Mouse (Mus musculus) CH12.LX (cell line): ENCODE data around the gene Scd2. TPM values are rescaled to one million over a fixed set of nuclear protein-coding genes. Genes with fewer than 3 reads are reported as not detected.

ENCODE experiments used
- DNase-seq: peaks from one replicate; pipeline ENCODE4 v3.0.0-alpha.2; 2013; ENCODE audit errors: extremely low read depth
- H3K27ac ChIP-seq: 2 replicates; pipeline ENCODE4 v1.5.1; 2012; ENCODE audit warnings: low read depth, mild to moderate bottlenecking, control low read depth, moderate library complexity; ENCODE audit not compliant: insufficient read depth
- H3K27me3 ChIP-seq: replicated peaks from 2 replicates; pipeline ENCODE3; 2012; ENCODE audit warnings: inconsistent platforms
- H3K36me3 ChIP-seq, 2 experiments: replicated peaks in 1 of 2; 2 replicates each; pipeline versions ENCODE3 to v1.6.1; 2012; ENCODE audit warnings: inconsistent platforms in 1 of 2, low read length in 1 of 2, mild to moderate bottlenecking in 1 of 2, mixed read lengths in 1 of 2, moderate library complexity in 1 of 2; ENCODE audit not compliant: control insufficient read depth in 1 of 2, insufficient read depth in 1 of 2
- H3K4me1 ChIP-seq, 2 experiments: 2 replicates each; pipeline ENCODE4 v1.6.1; 2012; ENCODE audit warnings: inconsistent platforms in 1 of 2, moderate library complexity in 1 of 2; ENCODE audit not compliant: insufficient read depth in 2 of 2, control insufficient read depth in 1 of 2
- H3K4me2 ChIP-seq: 2 replicates; pipeline ENCODE4 v1.6.1; 2012; ENCODE audit warnings: low read depth, mild to moderate bottlenecking, control low read depth; ENCODE audit not compliant: poor library complexity, insufficient read depth, severe bottlenecking
- H3K4me3 ChIP-seq, 3 experiments: fragments of 150-350 bp in 1 of 3; sonication (generic) in 1 of 3; replicated peaks in 1 of 3; 2 replicates each; pipeline versions ENCODE3 to v1.5.1; 2011 to 2012; ENCODE audit warnings: low read depth in 2 of 3, low read length in 2 of 3, mild to moderate bottlenecking in 2 of 3, moderate library complexity in 2 of 3, control low read depth in 1 of 3, improper control_type of control experiment in 1 of 3, inconsistent platforms in 1 of 3, mixed read lengths in 1 of 3; ENCODE audit not compliant: poor library complexity in 1 of 3
- H3K79me2 ChIP-seq: replicated peaks from 2 replicates; pipeline ENCODE4 v1.6.1; 2012; ENCODE audit warnings: mild to moderate bottlenecking, moderate library complexity; ENCODE audit not compliant: control insufficient read depth, poor library complexity, insufficient read depth, severe bottlenecking; ENCODE audit errors: extremely low read depth
- H3K9ac ChIP-seq: 2 replicates; pipeline ENCODE4 v1.6.1; 2012; ENCODE audit warnings: low read depth, mild to moderate bottlenecking, control low read depth, moderate library complexity; ENCODE audit not compliant: insufficient read depth
- H3K9me3 ChIP-seq: replicated peaks from 2 replicates; pipeline ENCODE3; 2012; ENCODE audit warnings: low read length, inconsistent platforms, mixed read lengths
- BHLHE40 ChIP-seq: IDR thresholded peaks from 2 replicates; pipeline ENCODE4 v1.6.1; 2011; ENCODE audit warnings: mild to moderate bottlenecking, low read depth, low read length, improper control_type of control experiment
- CHD1 ChIP-seq: IDR thresholded peaks from 2 replicates; pipeline ENCODE4 v1.6.1; 2012; ENCODE audit warnings: low read depth, low read length, improper control_type of control experiment, inconsistent platforms
- CHD2 ChIP-seq: IDR thresholded peaks from 2 replicates; pipeline ENCODE4 v1.6.1; 2011; ENCODE audit warnings: low read length, improper control_type of control experiment
- CTCF ChIP-seq, 2 experiments: IDR thresholded peaks in 1 of 2; conservative IDR thresholded peaks in 1 of 2; 2 replicates each; pipeline ENCODE4 v1.5.1; 2011 to 2012; ENCODE audit warnings: low read depth in 2 of 2, low read length in 2 of 2, improper control_type of control experiment in 1 of 2, inconsistent platforms in 1 of 2, mild to moderate bottlenecking in 1 of 2, moderate library complexity in 1 of 2
- E2F4 ChIP-seq: IDR thresholded peaks from 2 replicates; pipeline ENCODE4 v1.6.1; 2011; ENCODE audit warnings: low read depth, low read length, improper control_type of control experiment; ENCODE audit not compliant: insufficient replicate concordance
- ELF1 ChIP-seq: IDR thresholded peaks from 2 replicates; pipeline ENCODE4 v1.6.1; 2014; ENCODE audit warnings: low read depth, mild to moderate bottlenecking, inconsistent platforms, low read length, improper control_type of control experiment
- EP300 ChIP-seq: IDR thresholded peaks from 2 replicates; pipeline ENCODE4 v1.6.1; 2011; ENCODE audit warnings: low read length, improper control_type of control experiment
- ETS1 ChIP-seq: conservative IDR thresholded peaks from 2 replicates; pipeline ENCODE4 v1.6.1; 2012; ENCODE audit warnings: low read depth, mild to moderate bottlenecking, inconsistent platforms, low read length, improper control_type of control experiment, moderate library complexity
- GABPA ChIP-seq: IDR thresholded peaks from 2 replicates; pipeline ENCODE4 v1.6.1; 2012; ENCODE audit warnings: low read depth, low read length, improper control_type of control experiment, inconsistent platforms; ENCODE audit not compliant: insufficient replicate concordance
- HCFC1 ChIP-seq: IDR thresholded peaks from 2 replicates; pipeline ENCODE4 v1.6.1; 2012; ENCODE audit warnings: low read depth, mild to moderate bottlenecking, inconsistent platforms, low read length, improper control_type of control experiment
- IRF4 ChIP-seq: IDR thresholded peaks from 2 replicates; pipeline ENCODE4 v1.6.1; 2014; ENCODE audit warnings: low read depth, mild to moderate bottlenecking, inconsistent platforms, low read length, improper control_type of control experiment
- JUN ChIP-seq: IDR thresholded peaks from 2 replicates; pipeline ENCODE4 v1.6.1; 2011; ENCODE audit warnings: low read depth, mild to moderate bottlenecking, low read length, improper control_type of control experiment, moderate library complexity; ENCODE audit not compliant: insufficient read depth
- JUND ChIP-seq: conservative IDR thresholded peaks from 2 replicates; pipeline ENCODE4 v1.6.1; 2011; ENCODE audit warnings: low read depth, low read length, improper control_type of control experiment
- MAFK ChIP-seq: IDR thresholded peaks from 2 replicates; pipeline ENCODE4 v1.6.1; 2011; ENCODE audit warnings: low read length, improper control_type of control experiment; ENCODE audit not compliant: insufficient replicate concordance
- MAX ChIP-seq: IDR thresholded peaks from 2 replicates; pipeline ENCODE4 v1.6.1; 2011; ENCODE audit warnings: low read length, improper control_type of control experiment
- MAZ ChIP-seq: IDR thresholded peaks from 2 replicates; pipeline ENCODE4 v1.6.1; 2012; ENCODE audit warnings: low read depth, mild to moderate bottlenecking, inconsistent platforms, low read length, improper control_type of control experiment, moderate library complexity
- MEF2A ChIP-seq: IDR thresholded peaks from 2 replicates; pipeline ENCODE4 v1.6.1; 2014; ENCODE audit warnings: low read depth, mild to moderate bottlenecking, inconsistent platforms, low read length, improper control_type of control experiment, borderline replicate concordance
- MXI1 ChIP-seq: IDR thresholded peaks from 2 replicates; pipeline ENCODE4 v1.6.1; 2011; ENCODE audit warnings: mild to moderate bottlenecking, low read depth, low read length, improper control_type of control experiment
- MYC ChIP-seq: IDR thresholded peaks from 2 replicates; pipeline ENCODE4 v1.6.1; 2011; ENCODE audit warnings: low read depth, mild to moderate bottlenecking, improper control_type of control experiment, low read length
- NELFE ChIP-seq: IDR thresholded peaks from 2 replicates; pipeline ENCODE4 v1.6.1; 2011; ENCODE audit warnings: low read depth, low read length, improper control_type of control experiment
- PAX5 ChIP-seq: IDR thresholded peaks from 2 replicates; pipeline ENCODE4 v1.6.1; 2012; ENCODE audit warnings: low read length, inconsistent platforms, mixed read lengths
- POLR2A ChIP-seq: IDR thresholded peaks from 2 replicates; pipeline ENCODE4 v1.6.1; 2011; ENCODE audit warnings: low read depth, mild to moderate bottlenecking, improper control_type of control experiment, low read length
- RAD21 ChIP-seq: IDR thresholded peaks from 2 replicates; pipeline ENCODE4 v1.6.1; 2011; ENCODE audit warnings: low read depth, mild to moderate bottlenecking, low read length, improper control_type of control experiment, moderate library complexity
- RCOR1 ChIP-seq: conservative IDR thresholded peaks from 2 replicates; pipeline ENCODE4 v1.6.1; 2012; ENCODE audit warnings: low read depth, mild to moderate bottlenecking, inconsistent platforms, low read length, improper control_type of control experiment
- SIN3A ChIP-seq: IDR thresholded peaks from 2 replicates; pipeline ENCODE4 v1.6.1; 2012; ENCODE audit warnings: low read length, improper control_type of control experiment, inconsistent platforms
- SMC3 ChIP-seq: IDR thresholded peaks from 2 replicates; pipeline ENCODE4 v1.6.1; 2011; ENCODE audit warnings: low read depth, low read length, improper control_type of control experiment
- TBP ChIP-seq: conservative IDR thresholded peaks from 2 replicates; pipeline ENCODE4 v1.6.1; 2011; ENCODE audit warnings: low read depth, low read length, improper control_type of control experiment
- TCF12 ChIP-seq: IDR thresholded peaks from 2 replicates; pipeline ENCODE4 v1.6.1; 2014; ENCODE audit warnings: low read depth, mild to moderate bottlenecking, inconsistent platforms, low read length, improper control_type of control experiment
- UBTF ChIP-seq: IDR thresholded peaks from 2 replicates; pipeline ENCODE4 v1.6.1; 2012; ENCODE audit warnings: low read depth, mild to moderate bottlenecking, inconsistent platforms, low read length, improper control_type of control experiment, moderate library complexity
- USF1 ChIP-seq: IDR thresholded peaks from 2 replicates; pipeline ENCODE4 v1.6.1; 2014; ENCODE audit warnings: low read depth, mild to moderate bottlenecking, inconsistent platforms, low read length, improper control_type of control experiment
- USF2 ChIP-seq: conservative IDR thresholded peaks from 2 replicates; pipeline ENCODE4 v1.6.1; 2011; ENCODE audit warnings: low read depth, low read length, improper control_type of control experiment
- ZKSCAN1 ChIP-seq: IDR thresholded peaks from 2 replicates; pipeline ENCODE4 v1.6.1; 2012; ENCODE audit warnings: low read depth, inconsistent platforms, low read length, improper control_type of control experiment, borderline replicate concordance
- ZMIZ1 ChIP-seq: IDR thresholded peaks from 2 replicates; pipeline ENCODE4 v1.6.1; 2012; ENCODE audit warnings: low read depth, mild to moderate bottlenecking, inconsistent platforms, low read length, improper control_type of control experiment
- dilution Hi-C: fragments of 300-500 bp; cut with MboI; formaldehyde crosslinking; loops from 2 replicates; pipeline ENCODE4 v1.14.3; 2020; ENCODE audit warnings: low sequenced_read_pairs; ENCODE audit not compliant: extremely low pct_unique_long_range_greater_than_20kb, extremely low pct_ligation_motif_present
- in situ Hi-C: fragments of 300-500 bp; cut with MboI; formaldehyde crosslinking; loops from 3 replicates; pipeline ENCODE4 v1.14.3; 2019; ENCODE audit warnings: low sequenced_read_pairs, low pct_ligation_motif_present, low pct_unique_long_range_greater_than_20kb, mixed read lengths
- polyA plus RNA-seq: library from polyadenylated mRNA; unstranded; fragments of >175 nt; gene quantifications from 2 replicates; pipeline ENCODE4 v1.2.1, GENCODE M21; 2012; ENCODE audit warnings: low read depth; ENCODE audit not compliant: insufficient read length
- total RNA-seq, 2 experiments: library from RNA; depleted of rRNA; stranded (reverse); fragments of 300-350 nt in 1 of 2; fragments of >200 nt in 1 of 2; gene quantifications; 2 replicates each; pipeline ENCODE4 v1.2.3; 2012 to 2014

The Scd2 gene
- total and polyA plus RNA-seq, 3 experiments, result 205 to 408 (median 212) TPM

DNA sequence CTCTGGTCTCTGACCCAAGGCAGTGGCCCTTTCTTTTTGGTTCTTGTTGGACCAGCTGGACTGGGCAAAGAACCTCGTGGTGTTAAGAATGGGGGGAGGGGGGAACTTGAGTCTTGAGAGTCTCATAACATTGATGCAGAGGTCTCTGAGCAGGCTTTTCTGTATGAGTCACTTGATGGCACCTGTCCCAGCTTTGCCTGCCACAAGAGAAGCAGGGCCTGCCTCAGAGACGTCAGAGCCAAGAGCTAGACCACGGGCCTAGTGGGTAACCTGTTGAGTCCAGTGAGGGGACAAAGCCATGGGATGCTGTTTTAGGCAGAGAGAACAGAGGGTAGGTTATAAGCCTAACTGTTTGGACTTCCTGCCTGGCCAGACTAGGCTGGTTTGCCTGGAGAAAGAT is 1.8 kb downstream of the Scd2 start:
- no peaks in the 10 kb centered on the region for H3K27me3 ChIP-seq
- peak overlapping the region; percentile 68 to 94 (median 92) for H3K4me3 ChIP-seq
- H3K79me2 ChIP-seq, result peaks cover 61% of the 10 kb centered on the region
- H3K4me2 ChIP-seq, result peak overlapping the region; percentile 85
- in situ Hi-C loops (loop anchor here (5.0 kb wide), 1 partner anchor 48 kb away; no protein-coding TSS in a partner anchor), dilution Hi-C loops (no loop called here)
- peak overlapping the region; percentile 33; the same call in 1 of the 2 replicates for H3K27ac ChIP-seq
- H3K4me1 ChIP-seq, result peaks cover 16 to 51% of the 10 kb centered on the region in 2 experiments
- DNase-seq, result no peak
- TF ChIP-seq GABPA, result no peak
- TF ChIP-seq TBP, result no peak
- TF ChIP-seq NELFE, result no peak
- H3K9me3 ChIP-seq, result no peaks in the 10 kb centered on the region
- peaks cover 48 to 53% of the 10 kb centered on the region in 2 experiments for H3K36me3 ChIP-seq
- H3K9ac ChIP-seq, result peak overlapping the region; percentile 68

GRCm38 (mm10) chr19:44295741-44296140 is 2.3 kb downstream of the Scd2 start:
- dilution Hi-C loops (no loop called here), in situ Hi-C loops (loop anchor here (5.0 kb wide), 1 partner anchor 48 kb away; no protein-coding TSS in a partner anchor)
- Histone ChIP-seq H3K36me3 (peaks cover 53 to 58% of the 10 kb centered on the region in 2 experiments), H3K27ac (no peak overlapping the region), H3K4me3 (peak overlapping the region; percentile 68 to 94 (median 92)), H3K79me2 (peaks cover 66% of the 10 kb centered on the region), H3K9me3 (no peaks in the 10 kb centered on the region), H3K9ac (peak overlapping the region; percentile 68), H3K27me3 (no peaks in the 10 kb centered on the region), H3K4me2 (peak overlapping the region; percentile 85), H3K4me1 (peaks cover 20 to 53% of the 10 kb centered on the region in 2 experiments)
- DNase-seq, result peak; percentile 87
- TF ChIP-seq JUN, result no peak
- no peak for TF ChIP-seq UBTF
- TF ChIP-seq ZKSCAN1, result no peak
- peak; percentile 26; the same call in 1 of the 2 replicates for TF ChIP-seq ETS1
- TF ChIP-seq RAD21, result peak; percentile 76
- no peak for TF ChIP-seq RCOR1
- peak; percentile 53; the same call in 1 of the 2 replicates for TF ChIP-seq BHLHE40
- no peak for TF ChIP-seq MAZ
- TF ChIP-seq PAX5, result no peak
- no peak for TF ChIP-seq EP300
- 0 out of 2 replicates have a peak, but pooled peaks have one; percentile 25 for TF ChIP-seq MAFK
- TF ChIP-seq E2F4, result no peak
- TF ChIP-seq TCF12, result peak; percentile 54; the same call in 1 of the 2 replicates
- peak; percentile 88 for TF ChIP-seq SIN3A
- TF ChIP-seq ZMIZ1, result no peak
- TF ChIP-seq ELF1, result peak; percentile 81
- no peak; the same call in 1 of the 2 replicates for TF ChIP-seq HCFC1
- TF ChIP-seq SMC3, result peak; percentile 81
- peak; percentile 80 to 94 for TF ChIP-seq CTCF (conservative IDR thresholded peaks at IDR 0.05 in 1 of 2, IDR thresholded peaks at IDR 0.05 in 1 of 2; ENCODE audit: low read depth in 2 of 2, low read length in 2 of 2)
- TF ChIP-seq GABPA, result no peak
- TF ChIP-seq CHD1, result no peak; the same call in 1 of the 2 replicates
- TF ChIP-seq NELFE, result peak; percentile 39; the same call in 1 of the 2 replicates
- TF ChIP-seq MXI1, result peak; percentile 68
- no peak for TF ChIP-seq JUND
- TF ChIP-seq MAX, result peak; percentile 91
- TF ChIP-seq USF2, result no peak
- TF ChIP-seq CHD2, result no peak
- TF ChIP-seq MEF2A, result peak; percentile 66
- TF ChIP-seq IRF4, result peak; percentile 55; the same call in 1 of the 2 replicates
- peak; percentile 6 for TF ChIP-seq POLR2A
- TF ChIP-seq USF1, result no peak
- peak; percentile 87 for TF ChIP-seq MYC
